Mouse (Mus musculus): Measurements from ENCODE around the gene Ces3a. TPM values are rescaled to one million over a fixed set of nuclear protein-coding genes. Genes with fewer than 3 reads are reported as not detected.
"Not testable (repeated sequence)": the region's sequence is repeated elsewhere in the genome, so short reads cannot be mapped to it uniquely, and the experiment has no call there.

Ces3a gene
- polyA plus RNA-seq, 1 experiment from 2014 or later: not detected

- Histone ChIP-seq H3K36me3 (no peaks in the 10 kb centered on the region), H3K9me3 (no peaks in the 10 kb centered on the region; the same call in 1 of the 2 replicates), H3K4me1 (no peaks in the 10 kb centered on the region), H3K27ac (no peak overlapping the region), H3K27me3 (no peaks in the 10 kb centered on the region), H3K9ac (no peak overlapping the region), H3K4me3 (no peak overlapping the region), H3K4me2 (no peak overlapping the region)
- no peak for ATAC-seq (ENCODE audit: insufficient number of reproducible peaks, insufficient read depth, low FRiP score, low TSS enrichment, low read depth)
Observed at GRCm38 (mm10) chr8:105060056-105060455, 11.7 kb downstream of the Ces3a start.

GRCm38 (mm10) chr8:105066761-105067160 is 18.4 kb downstream of the Ces3a start:
- no peaks in the 10 kb centered on the region for H3K27me3 ChIP-seq
- no peak overlapping the region for H3K4me2 ChIP-seq
- ATAC-seq (ENCODE audit: insufficient number of reproducible peaks, insufficient read depth, low FRiP score, low TSS enrichment, low read depth): no peak
- 0% methylated on average over 1 of the region's 1 CpGs for WGBS
- H3K4me1 ChIP-seq: no peaks in the 10 kb centered on the region
- no peaks in the 10 kb centered on the region for H3K36me3 ChIP-seq
- no peak overlapping the region for H3K9ac ChIP-seq
- H3K9me3 ChIP-seq: no peaks in the 10 kb centered on the region; the same call in 1 of the 2 replicates
- H3K27ac ChIP-seq: no peak overlapping the region
- H3K4me3 ChIP-seq: no peak overlapping the region

GRCm38 (mm10) chr8:105067905-105068304 is 19.5 kb downstream of the Ces3a start:
- not testable (repeated sequence) for H3K27me3 ChIP-seq; H3K4me3 ChIP-seq; ATAC-seq (ENCODE audit: insufficient number of reproducible peaks, insufficient read depth, low FRiP score, low TSS enrichment, low read depth); H3K36me3 ChIP-seq; H3K9me3 ChIP-seq; H3K4me2 ChIP-seq; H3K4me1 ChIP-seq; H3K9ac ChIP-seq; H3K27ac ChIP-seq
- WGBS: 69% methylated on average over 7 of the region's 7 CpGs

- no peak overlapping the region for H3K27ac ChIP-seq
- no peaks in the 10 kb centered on the region for H3K27me3 ChIP-seq
- ATAC-seq (ENCODE audit: insufficient number of reproducible peaks, insufficient read depth, low FRiP score, low TSS enrichment, low read depth): no peak
- H3K36me3 ChIP-seq: no peaks in the 10 kb centered on the region
- no peak overlapping the region for H3K4me2 ChIP-seq
- no peak overlapping the region for H3K9ac ChIP-seq
- H3K4me3 ChIP-seq: no peak overlapping the region
- no peaks in the 10 kb centered on the region for H3K4me1 ChIP-seq
- no peaks in the 10 kb centered on the region for H3K9me3 ChIP-seq
Observed at GRCm38 (mm10) chr8:105068971-105069370, 20.6 kb downstream of the Ces3a start.

GRCm38 (mm10) chr8:105076601-105077000 is 28.2 kb downstream of the Ces3a start:
- Histone ChIP-seq H3K4me3 (no peak overlapping the region), H3K36me3 (no peaks in the 10 kb centered on the region), H3K4me2 (no peak overlapping the region), H3K9ac (no peak overlapping the region), H3K9me3 (no peaks in the 10 kb centered on the region), H3K4me1 (no peaks in the 10 kb centered on the region), H3K27ac (no peak overlapping the region), H3K27me3 (no peaks in the 10 kb centered on the region)
- 93% methylated on average over 4 of the region's 4 CpGs for WGBS
- no peak for ATAC-seq (ENCODE audit: insufficient number of reproducible peaks, insufficient read depth, low FRiP score, low TSS enrichment, low read depth)

GRCm38 (mm10) chr8:105077071-105077470 is 28.7 kb downstream of the Ces3a start:
- Histone ChIP-seq H3K27ac (no peak overlapping the region), H3K9me3 (no peaks in the 10 kb centered on the region), H3K9ac (no peak overlapping the region), H3K27me3 (no peaks in the 10 kb centered on the region), H3K4me3 (no peak overlapping the region), H3K36me3 (no peaks in the 10 kb centered on the region), H3K4me2 (no peak overlapping the region), H3K4me1 (no peaks in the 10 kb centered on the region)
- WGBS: 74% methylated on average over 6 of the region's 6 CpGs
- no peak for ATAC-seq (ENCODE audit: insufficient number of reproducible peaks, insufficient read depth, low FRiP score, low TSS enrichment, low read depth)

- no peak overlapping the region for H3K4me2 ChIP-seq
- H3K36me3 ChIP-seq: no peaks in the 10 kb centered on the region
- no peak overlapping the region for H3K4me3 ChIP-seq
- no peaks in the 10 kb centered on the region for H3K4me1 ChIP-seq
- no peaks in the 10 kb centered on the region for H3K9me3 ChIP-seq
- no peaks in the 10 kb centered on the region for H3K27me3 ChIP-seq
- ATAC-seq (ENCODE audit: insufficient number of reproducible peaks, insufficient read depth, low FRiP score, low TSS enrichment, low read depth): no peak
- H3K27ac ChIP-seq: no peak overlapping the region
- WGBS: 87% methylated on average over 5 of the region's 5 CpGs
- no peak overlapping the region for H3K9ac ChIP-seq
Observed at GRCm38 (mm10) chr8:105078591-105078990, 30.2 kb downstream of the Ces3a start.

- WGBS: 71% methylated on average over 5 of the region's 5 CpGs
- H3K9me3 ChIP-seq: no peaks in the 10 kb centered on the region
- no peak overlapping the region for H3K9ac ChIP-seq
- ATAC-seq (ENCODE audit: insufficient number of reproducible peaks, insufficient read depth, low FRiP score, low TSS enrichment, low read depth): no peak
- no peak overlapping the region for H3K27ac ChIP-seq
- no peak overlapping the region for H3K4me2 ChIP-seq
- no peaks in the 10 kb centered on the region for H3K4me1 ChIP-seq
- no peaks in the 10 kb centered on the region for H3K36me3 ChIP-seq
- H3K4me3 ChIP-seq: no peak overlapping the region
- no peaks in the 10 kb centered on the region for H3K27me3 ChIP-seq
Observed at GRCm38 (mm10) chr8:105080814-105081336, 32.5 kb downstream of the Ces3a start.

GRCm38 (mm10) chr8:105083449-105084050 is 35.1 kb downstream of the Ces3a start, which contains the start of gene Ces3b:
Gene Ces3b (plus strand): TSS chr8:105083753.
- H3K9ac ChIP-seq: no peak within 1 kb of the TSS
- H3K9me3 ChIP-seq: no peaks in the 10 kb centered on the region
- no peak within 1 kb of the TSS for H3K4me2 ChIP-seq
- H3K4me1 ChIP-seq: no peaks in the 10 kb centered on the region
- no peak within 1 kb of the TSS for H3K4me3 ChIP-seq
- ATAC-seq (ENCODE audit: insufficient number of reproducible peaks, insufficient read depth, low FRiP score, low TSS enrichment, low read depth): no peak
- no peak within 1 kb of the TSS for H3K27ac ChIP-seq
- no peaks in the 10 kb centered on the region for H3K27me3 ChIP-seq
- 78% methylated on average over 7 of the region's 7 CpGs for WGBS
- no peaks in the 10 kb centered on the region for H3K36me3 ChIP-seq

GRCm38 (mm10) chr8:105088166-105088565 is 39.8 kb downstream of the Ces3a start:
- not testable (repeated sequence) for H3K27me3 ChIP-seq; H3K27ac ChIP-seq; H3K36me3 ChIP-seq; H3K9me3 ChIP-seq; H3K4me1 ChIP-seq; H3K4me3 ChIP-seq; H3K9ac ChIP-seq; ATAC-seq (ENCODE audit: insufficient number of reproducible peaks, insufficient read depth, low FRiP score, low TSS enrichment, low read depth); H3K4me2 ChIP-seq
- 74% methylated on average over 5 of the region's 5 CpGs for WGBS

- Histone ChIP-seq H3K4me1 (no peaks in the 10 kb centered on the region), H3K9ac (no peak overlapping the region), H3K27me3 (no peaks in the 10 kb centered on the region), H3K36me3 (no peaks in the 10 kb centered on the region), H3K9me3 (no peaks in the 10 kb centered on the region), H3K4me3 (no peak overlapping the region), H3K27ac (no peak overlapping the region), H3K4me2 (no peak overlapping the region)
- ATAC-seq (ENCODE audit: insufficient number of reproducible peaks, insufficient read depth, low FRiP score, low TSS enrichment, low read depth): no peak
- 72% methylated on average over 4 of the region's 4 CpGs for WGBS
Observed at GRCm38 (mm10) chr8:105088581-105088980, 40.2 kb downstream of the Ces3a start.

GRCm38 (mm10) chr8:105093992-105094391 is 45.6 kb downstream of the Ces3a start:
- H3K4me1 ChIP-seq: no peaks in the 10 kb centered on the region
- H3K4me2 ChIP-seq: no peak overlapping the region
- no peaks in the 10 kb centered on the region for H3K27me3 ChIP-seq
- H3K27ac ChIP-seq: no peak overlapping the region
- WGBS: 84% methylated on average over 3 of the region's 3 CpGs
- H3K9me3 ChIP-seq: no peaks in the 10 kb centered on the region
- H3K36me3 ChIP-seq: no peaks in the 10 kb centered on the region
- H3K9ac ChIP-seq: no peak overlapping the region
- no peak for ATAC-seq (ENCODE audit: insufficient number of reproducible peaks, insufficient read depth, low FRiP score, low TSS enrichment, low read depth)
- no peak overlapping the region for H3K4me3 ChIP-seq
